Mouse (Mus musculus) heart, adult 11 months (tissue): ENCODE data around the gene Armh2.

Source experiments
- DNase-seq: peaks from one replicate; pipeline ENCODE4 v3.0.0; 2022

Armh2 gene

GRCm38 (mm10) chr13:24741028-24741427 is at the start of gene Armh2:
TSS of gene Armh2 (plus strand) at chr13:24741232.
- DNase-seq: peak; percentile 21

GRCm38 (mm10) chr13:24693312-24693711 is 47.7 kb upstream of the Armh2 start:
- DNase-seq: no peak

GRCm38 (mm10) chr13:24698746-24699145 is 42.3 kb upstream of the Armh2 start:
- DNase-seq: no peak

GRCm38 (mm10) chr13:24702128-24702527 is 38.9 kb upstream of the Armh2 start:
- DNase-seq: peak; percentile 52

- peak; percentile 74 for DNase-seq
These were observed 31.2 kb upstream of the Armh2 start for GRCm38 (mm10) chr13:24709656-24710396.

- DNase-seq: peak; percentile 94
These were observed 30.1 kb upstream of the Armh2 start for GRCm38 (mm10) chr13:24710968-24711367.

GRCm38 (mm10) chr13:24712581-24713130 is 28.4 kb upstream of the Armh2 start:
- peak; percentile 94 for DNase-seq

GRCm38 (mm10) chr13:24713434-24714000 is 27.5 kb upstream of the Armh2 start:
- DNase-seq: peak; percentile 97

GRCm38 (mm10) chr13:24714360-24714885 is 26.6 kb upstream of the Armh2 start:
- DNase-seq: peak; percentile 75

GRCm38 (mm10) chr13:24715601-24716000 is 25.4 kb upstream of the Armh2 start:
- DNase-seq: peak; percentile 84

- DNase-seq: no peak
These were observed 24.6 kb upstream of the Armh2 start for GRCm38 (mm10) chr13:24716441-24716840.

- DNase-seq: peak; percentile 56
These were observed 23.4 kb upstream of the Armh2 start for GRCm38 (mm10) chr13:24717677-24718076.

- peak; percentile 87 for DNase-seq
These were observed 19.5 kb upstream of the Armh2 start for GRCm38 (mm10) chr13:24721502-24721901.

GRCm38 (mm10) chr13:24723699-24724394 is 17.2 kb upstream of the Armh2 start:
- DNase-seq: no peak

- DNase-seq: no peak
These were observed 16.7 kb upstream of the Armh2 start for GRCm38 (mm10) chr13:24724395-24724759.

GRCm38 (mm10) chr13:24729128-24729527 is 11.9 kb upstream of the Armh2 start:
- no peak for DNase-seq

GRCm38 (mm10) chr13:24734502-24734901 is 6.5 kb upstream of the Armh2 start:
- DNase-seq: peak; percentile 65

- peak; percentile 73 for DNase-seq
These were observed 5.4 kb upstream of the Armh2 start for GRCm38 (mm10) chr13:24735608-24736131.

GRCm38 (mm10) chr13:24747823-24748222 is 6.8 kb downstream of the Armh2 start:
- peak; percentile 89 for DNase-seq

GRCm38 (mm10) chr13:24750807-24751206 is 9.8 kb downstream of the Armh2 start:
- peak; percentile 79 for DNase-seq

GRCm38 (mm10) chr13:24751396-24751795 is 10.4 kb downstream of the Armh2 start:
- DNase-seq: peak; percentile 60

- DNase-seq: peak; percentile 66
These were observed 15.7 kb downstream of the Armh2 start for GRCm38 (mm10) chr13:24756756-24757155.
